ENCODE assay signal across 9 mouse cellular contexts in the genomic region with DNA sequence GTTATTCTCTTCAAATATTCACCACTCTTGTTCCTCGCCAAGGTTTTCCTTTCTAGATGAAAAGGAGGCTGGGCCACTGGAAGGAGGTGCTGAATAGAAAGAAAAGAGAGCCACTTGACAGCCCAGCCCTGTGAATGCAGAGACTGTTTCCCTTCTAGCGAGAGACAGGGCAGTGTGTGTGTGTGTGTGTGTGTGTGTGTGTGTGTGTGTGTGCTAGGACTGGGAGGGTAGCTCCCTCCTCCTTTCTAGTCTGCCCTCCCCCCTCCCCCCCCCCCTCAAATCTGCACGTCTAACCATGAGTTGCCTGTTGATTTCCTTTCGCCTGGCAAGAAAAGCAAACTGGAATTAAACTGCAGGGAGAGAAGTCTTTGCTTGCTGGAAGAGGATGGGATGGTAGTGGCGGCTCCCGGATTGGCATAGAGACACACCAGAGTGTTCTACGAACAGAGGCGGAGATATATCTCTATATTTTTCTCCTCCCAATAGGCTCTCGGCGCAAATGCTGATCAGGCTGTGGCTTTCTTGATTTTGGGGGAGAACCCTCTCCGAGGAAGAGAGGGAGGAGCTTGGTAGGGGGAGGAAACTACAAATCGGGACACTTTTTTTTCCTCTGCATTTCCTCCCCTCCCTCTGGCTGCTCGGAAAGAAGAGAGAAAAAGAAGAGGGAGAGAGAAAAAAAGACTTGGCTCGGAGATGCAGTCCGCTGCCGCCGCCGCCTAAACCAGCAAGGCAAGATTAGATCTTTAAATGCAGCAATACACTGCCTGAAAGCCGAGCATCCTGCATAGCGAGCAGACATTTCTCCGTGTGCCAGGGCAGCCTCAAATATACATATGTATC. TPM values are rescaled to one million over a fixed set of nuclear protein-coding genes. Genes with fewer than 3 reads are reported as not detected.
DNase-seq lines count a peak whose midpoint lies in the region; ATAC-seq lines count a peak whose summit lies in the region.
"Had no signal": no experiment of that assay in that cellular context is flagged by ENCODE, and none has a peak within 500 bp of the region (broad histone marks: within the 10 kb centered on the region; RNA-seq: fewer than 3 reads in every experiment).

No protein-coding gene starts in this region.

- H3K4me3 ChIP-seq in embryonic facial prominence, embryonic 13.5 days: peak overlapping the region; percentile 61
- H3K4me3 ChIP-seq in hindbrain, embryonic 10.5 days: peak overlapping the region; percentile 69
- H3K4me3 ChIP-seq in lung, embryonic 16.5 days (ENCODE audit: low read length): peak overlapping the region; percentile 66

- no peaks in the 10 kb centered on the region for H3K36me3 ChIP-seq in embryonic facial prominence, embryonic 13.5 days
- no peaks in the 10 kb centered on the region for H3K36me3 ChIP-seq in hindbrain, embryonic 10.5 days
- H3K36me3 ChIP-seq in lung, embryonic 16.5 days (ENCODE audit: control insufficient read depth, insufficient read depth, low read length): no peaks in the 10 kb centered on the region
- H3K36me3 ChIP-seq: G1E had no signal

- intact Hi-C loops in gastrocnemius, postnatal 14 days (cut with DNase I; ENCODE audit: low total_unique reads): no loop called here

- peak overlapping the region; percentile 91 for H3K4me2 ChIP-seq in embryonic facial prominence, embryonic 13.5 days
- H3K4me2 ChIP-seq in lung, embryonic 16.5 days (ENCODE audit: low read depth, low read length): peak overlapping the region; percentile 64

- peak; percentile 8 for DNase-seq in gastrocnemius, postnatal 10 days
- no peak for DNase-seq in gastrocnemius, postnatal 14 days
- DNase-seq in hindbrain, embryonic 10.5 days (ENCODE audit: low spot score): peak; percentile 61
- DNase-seq in layer of hippocampus, adult 8-10 months (ENCODE audit: low spot score in 2 of 2): peak; percentile 47 to 52
- DNase-seq in right cerebral cortex, postnatal 36 days (ENCODE audit: low spot score in 2 of 2): peak; percentile 26 to 40
- DNase-seq in c-Kit-positive CD71-positive TER-119-positive erythroid progenitor cells, embryonic 14.5 days (ENCODE audit: low spot score): no peak

- no peaks in the 10 kb centered on the region for H3K9me3 ChIP-seq in embryonic facial prominence, embryonic 13.5 days
- H3K9me3 ChIP-seq in hindbrain, embryonic 10.5 days: no peaks in the 10 kb centered on the region
- H3K9me3 ChIP-seq in lung, embryonic 16.5 days (ENCODE audit: control insufficient read depth, low read length): no peaks in the 10 kb centered on the region

- ATAC-seq in embryonic facial prominence, embryonic 13.5 days (ENCODE audit: insufficient number of reproducible peaks, insufficient read depth, low FRiP score, low TSS enrichment, low read depth): no peak
- 0 out of 2 replicates have a peak, but pooled peaks have one; percentile 18 for ATAC-seq in lung, embryonic 16.5 days (ENCODE audit: low read depth)

- peak overlapping the region; percentile 48 for H3K27ac ChIP-seq in embryonic facial prominence, embryonic 13.5 days
- peak overlapping the region; percentile 89 for H3K27ac ChIP-seq in hindbrain, embryonic 10.5 days
- peak overlapping the region; percentile 67 for H3K27ac ChIP-seq in lung, embryonic 16.5 days (ENCODE audit: low read length)

- H3K27me3 ChIP-seq in embryonic facial prominence, embryonic 13.5 days: peaks cover 35% of the 10 kb centered on the region
- peaks cover 41% of the 10 kb centered on the region for H3K27me3 ChIP-seq in hindbrain, embryonic 10.5 days (ENCODE audit: insufficient read depth, poor library complexity, severe bottlenecking)
- peaks cover 29% of the 10 kb centered on the region for H3K27me3 ChIP-seq in lung, embryonic 16.5 days (ENCODE audit: control insufficient read depth, insufficient read depth, low read depth, low read length)

- WGBS in embryonic facial prominence, embryonic 13.5 days: 0% methylated on average over 21 of the region's 21 CpGs
- under 1% methylated on average over 21 of the region's 21 CpGs for WGBS in hindbrain, embryonic 10.5 days
- under 1% methylated on average over 20 of the region's 21 CpGs for WGBS in lung, embryonic 16.5 days

- peak overlapping the region; percentile 72 for H3K9ac ChIP-seq in embryonic facial prominence, embryonic 13.5 days
- peak overlapping the region; percentile 62 for H3K9ac ChIP-seq in lung, embryonic 16.5 days (ENCODE audit: low read length)

- H3K4me1 ChIP-seq in embryonic facial prominence, embryonic 13.5 days: peaks cover 30% of the 10 kb centered on the region
- peaks cover 40% of the 10 kb centered on the region for H3K4me1 ChIP-seq in hindbrain, embryonic 10.5 days (replicated peaks)
- H3K4me1 ChIP-seq in lung, embryonic 16.5 days (replicated peaks; ENCODE audit: control insufficient read depth, insufficient read depth, low read length): peaks cover 9% of the 10 kb centered on the region

RNA-seq across cellular contexts. Expression of a gene that starts 1.5 kb away (rescaled TPM):
- total RNA-seq in gastrocnemius, postnatal 10 days (2021): 10 to 100 TPM in 1 of 2 experiments, 1 to 10 TPM in 1; 7.2 to 10.2 TPM
- total RNA-seq in gastrocnemius, postnatal 14 days (2021): 1 to 10 TPM; 3.7 to 5.2 TPM
- 7.4 and 10.3 TPM in 2 replicates for polyA plus RNA-seq in embryonic facial prominence, embryonic 13.5 days (2015; fragmentation: Nextera tagmentation; extraction: Ambion mirVana)
- polyA plus RNA-seq in hindbrain, embryonic 10.5 days (2016; fragmentation: Nextera tagmentation; extraction: Ambion mirVana): 4.5 and 6.8 TPM in 2 replicates
- total RNA-seq in layer of hippocampus, adult 8-10 months (2022): 10 to 100 TPM; 37.0 to 43.3 (median 40.7) TPM
- polyA plus RNA-seq in lung, embryonic 16.5 days (2015; fragmentation: Nextera tagmentation; extraction: Ambion mirVana): 21.8 and 22.9 TPM in 2 replicates
- polyA plus RNA-seq: G1E had no signal

Comparison
In these comparisons a context has a peak if more than half of its experiments do, and no peak if none do; other contexts are left out.
1. DNase-seq: peak in gastrocnemius, postnatal 10 days (single experiment), hindbrain, embryonic 10.5 days (single experiment), layer of hippocampus, adult 8-10 months (2 of 2) and right cerebral cortex, postnatal 36 days (2 of 2); none in gastrocnemius, postnatal 14 days (single experiment) and c-Kit-positive CD71-positive TER-119-positive erythroid progenitor cells, embryonic 14.5 days (single experiment).
2. Peak in every context shown above with its lines, with median percentiles within 50 percentile points of each other: H3K27ac ChIP-seq and H3K4me3 ChIP-seq.